Mouse (Mus musculus) hindlimb bud, embryonic 11.5 days (tissue): ENCODE data around the gene Rela.

Experiments used
- DNase-seq: peaks from one replicate; pipeline ENCODE4 v3.0.0-alpha.2; 2012; ENCODE audit warnings: low read depth, low spot score; ENCODE audit errors: extremely low spot score

Gene Rela

DNA sequence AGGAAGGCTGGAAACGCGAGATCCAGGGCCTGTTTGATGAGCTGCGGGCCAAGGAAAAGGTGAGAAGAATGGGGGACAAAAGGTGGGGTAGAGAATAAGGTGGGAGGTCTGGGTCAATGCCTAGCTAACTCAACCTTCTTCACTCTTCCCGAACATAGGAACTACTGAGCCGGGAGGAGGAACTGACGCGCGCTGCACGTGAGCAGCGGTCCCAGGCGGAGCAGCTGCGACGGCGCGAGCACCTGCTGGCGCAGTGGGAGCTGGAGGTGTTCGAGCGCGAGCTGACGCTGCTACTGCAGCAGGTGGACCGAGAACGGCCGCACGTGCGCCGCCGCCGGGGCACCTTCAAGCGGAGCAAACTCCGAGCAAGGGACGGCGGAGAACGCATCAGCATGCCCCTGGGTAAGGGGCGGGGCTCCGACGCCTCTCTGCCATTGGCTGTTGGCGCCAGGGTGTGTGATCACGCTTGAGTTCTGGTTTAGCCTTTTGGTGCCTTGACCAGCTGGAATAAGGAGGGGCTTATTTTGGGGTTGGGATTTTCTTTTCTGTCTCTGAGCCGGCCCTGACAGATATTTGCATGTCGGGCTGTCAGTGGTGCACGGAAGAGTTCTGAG lies 58.7 kb downstream of the Rela start:
- DNase-seq = no peak
